Mouse (Mus musculus): ENCODE measurements around the gene Fam13a. TPM values are rescaled to one million over a fixed set of nuclear protein-coding genes. Genes with fewer than 3 reads are reported as not detected.

Fam13a gene
- total RNA-seq (2014; fragmentation: Nextera tagmentation) (not detected in 2 replicates), total RNA-seq (2017) (0.33 and 0.41 TPM in 2 replicates), polyA plus RNA-seq (2012) (not detected in 2 replicates)

DNA sequence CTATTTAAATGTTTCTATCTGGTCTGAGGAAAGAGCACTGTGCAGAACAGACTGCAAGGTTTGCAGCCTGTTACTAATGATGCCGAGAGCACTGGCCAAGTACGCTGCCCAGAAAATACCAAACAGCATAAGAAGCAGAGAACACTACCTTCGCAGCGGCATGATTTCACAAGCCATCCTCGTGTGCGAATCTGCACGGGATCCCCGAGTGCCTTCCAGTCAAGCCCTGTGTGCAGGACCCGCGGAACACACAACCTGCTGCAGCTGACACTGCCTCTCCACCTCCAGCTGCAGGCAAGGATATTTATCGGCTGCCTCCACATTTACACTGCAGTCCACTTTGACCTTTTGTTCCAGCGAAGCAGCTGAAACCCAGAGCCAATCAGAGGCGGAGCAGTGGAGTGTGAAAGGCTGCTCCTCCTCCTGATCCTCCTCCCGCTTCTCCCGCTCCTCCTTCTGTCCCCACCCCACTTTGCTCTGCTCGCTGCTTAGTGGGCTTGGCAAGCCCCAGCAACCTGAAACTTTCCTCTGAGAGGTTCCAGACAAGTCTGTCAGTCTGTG lies at the start of gene Fam13a:
Fam13a (minus strand) TSS at position 386 of the 561 bp plus-strand sequence.
- DNase-seq (ENCODE audit: low spot score) = no peak
- no peak for TF ChIP-seq GATA1 (IDR thresholded peaks at IDR 0.05; ENCODE audit: borderline replicate concordance, low read length)
- TF ChIP-seq POLR2AphosphoS5 (IDR thresholded peaks at IDR 0.05; ENCODE audit: insufficient replicate concordance, low read depth, low read length) = no peak
- TF ChIP-seq TAL1 (conservative IDR thresholded peaks at IDR 0.05; ENCODE audit: low read depth, low read length) = no peak
- TF ChIP-seq GATA2 (IDR thresholded peaks at IDR 0.05; ENCODE audit: borderline replicate concordance, low read depth, low read length) = no peak
- TF ChIP-seq CTCF (IDR thresholded peaks at IDR 0.05; ENCODE audit: low read depth, low read length) = no peak
- H3K4me3 ChIP-seq (ENCODE audit: low read depth, low read length) = no peak within 1 kb of the TSS

DNA sequence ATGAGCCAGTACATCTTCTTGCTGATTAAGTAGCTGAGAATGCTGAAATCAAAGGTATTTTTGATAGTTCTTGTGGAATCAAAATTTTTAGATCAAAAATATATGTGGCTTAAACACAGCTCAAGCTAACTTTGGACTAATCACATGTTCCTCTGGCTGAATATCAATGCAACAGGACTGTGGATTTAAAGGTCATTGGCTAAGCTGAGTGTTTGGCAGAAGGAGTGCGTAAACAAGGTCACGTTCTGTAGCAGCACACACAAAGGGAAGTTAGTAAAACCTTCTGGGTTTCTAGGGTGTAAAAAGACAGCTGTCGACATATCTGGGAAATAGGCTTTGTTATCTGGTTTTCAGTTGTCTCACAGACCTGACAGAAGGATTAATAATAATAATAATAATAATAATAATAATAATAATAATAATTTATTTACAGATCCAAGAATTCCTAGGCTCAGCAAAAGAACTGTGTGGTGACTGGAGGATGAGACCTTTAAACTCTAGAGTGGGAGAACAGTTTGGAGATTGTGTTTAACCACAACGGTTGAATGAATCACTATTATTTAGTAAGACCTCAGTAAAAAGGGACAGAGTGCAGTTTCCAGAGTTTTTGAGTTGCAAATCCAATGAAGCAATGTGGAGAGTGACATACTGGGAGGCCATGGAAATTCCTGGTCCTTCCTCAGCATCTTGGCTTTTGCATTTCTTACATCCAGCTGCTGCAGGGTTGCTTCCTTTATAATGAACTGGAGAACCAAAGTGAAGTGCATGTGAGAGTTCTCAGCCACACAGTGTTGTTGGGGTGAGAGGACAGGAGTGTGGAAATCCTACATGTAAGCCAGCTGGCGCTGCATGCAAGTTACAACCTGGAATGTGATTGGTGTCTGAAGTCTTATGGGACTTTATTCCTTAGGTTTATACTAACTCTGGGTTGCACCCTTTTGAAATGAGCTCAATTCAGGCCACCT lies 48.0 kb upstream of the Fam13a start:
- Histone ChIP-seq H3K27me3 (ENCODE audit: insufficient read depth, low read length) (no peaks in the 10 kb centered on the region), H3K4me1 (ENCODE audit: insufficient read depth, low read depth, low read length) (no peaks in the 10 kb centered on the region), H3K36me3 (replicated peaks) (no peaks in the 10 kb centered on the region), H3K4me3 (ENCODE audit: low read depth, low read length) (no peak overlapping the region), H3K9me3 (replicated peaks) (peaks cover 5% of the 10 kb centered on the region; the same call in 1 of the 2 replicates)
- ATAC-seq (ENCODE audit: extremely low read depth, insufficient number of reproducible peaks, low FRiP score, poor library complexity, severe bottlenecking) = no peak
- TF ChIP-seq POLR2AphosphoS5 (IDR thresholded peaks at IDR 0.05; ENCODE audit: insufficient replicate concordance, low read depth, low read length) = no peak
- TF ChIP-seq TAL1 (conservative IDR thresholded peaks at IDR 0.05; ENCODE audit: low read depth, low read length) = no peak
- TF ChIP-seq GATA2 (IDR thresholded peaks at IDR 0.05; ENCODE audit: borderline replicate concordance, low read depth, low read length) = no peak
- no peak for TF ChIP-seq GATA1 (IDR thresholded peaks at IDR 0.05; ENCODE audit: borderline replicate concordance, low read length)
- no peak for TF ChIP-seq CTCF (IDR thresholded peaks at IDR 0.05; ENCODE audit: low read depth, low read length)
- no peak for DNase-seq (ENCODE audit: low spot score)

More for the DNA sequence above, at the start of gene Fam13a:
- no peaks in the 10 kb centered on the region for H3K9me3 ChIP-seq (replicated peaks)
- H3K36me3 ChIP-seq (replicated peaks) = no peaks in the 10 kb centered on the region
- no peaks in the 10 kb centered on the region for H3K4me1 ChIP-seq (ENCODE audit: insufficient read depth, low read depth, low read length)
- peaks cover 5% of the 10 kb centered on the region; the same call in 1 of the 2 replicates for H3K27me3 ChIP-seq (ENCODE audit: insufficient read depth, low read length)
- no peak for ATAC-seq (ENCODE audit: extremely low read depth, insufficient number of reproducible peaks, low FRiP score, poor library complexity, severe bottlenecking)

DNA sequence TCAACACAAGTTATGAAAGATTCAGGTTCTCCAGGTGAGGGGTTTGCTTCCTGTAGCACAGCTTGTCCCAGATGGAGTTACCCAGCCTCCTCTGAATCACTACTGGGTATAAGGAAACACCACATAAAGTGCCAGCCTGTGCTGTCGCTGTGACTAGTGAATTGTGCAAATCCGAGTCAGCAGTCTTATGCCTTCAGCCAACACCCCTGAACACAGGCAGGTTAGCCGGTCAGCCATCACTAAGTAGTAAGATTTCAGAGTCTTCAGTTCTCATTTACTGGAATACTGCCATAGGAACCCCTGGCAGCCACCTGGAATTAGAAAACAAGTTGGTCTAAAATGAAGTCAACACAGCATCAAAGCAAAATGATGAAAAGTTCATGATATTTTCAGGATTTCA lies 47.3 kb upstream of the Fam13a start:
- Histone ChIP-seq H3K36me3 (replicated peaks) (no peaks in the 10 kb centered on the region), H3K9me3 (replicated peaks) (peaks cover 5% of the 10 kb centered on the region; the same call in 1 of the 2 replicates), H3K4me3 (ENCODE audit: low read depth, low read length) (no peak overlapping the region), H3K27me3 (ENCODE audit: insufficient read depth, low read length) (no peaks in the 10 kb centered on the region), H3K4me1 (ENCODE audit: insufficient read depth, low read depth, low read length) (no peaks in the 10 kb centered on the region)
- TF ChIP-seq CTCF (IDR thresholded peaks at IDR 0.05; ENCODE audit: low read depth, low read length) = no peak
- no peak for TF ChIP-seq GATA1 (IDR thresholded peaks at IDR 0.05; ENCODE audit: borderline replicate concordance, low read length)
- TF ChIP-seq GATA2 (IDR thresholded peaks at IDR 0.05; ENCODE audit: borderline replicate concordance, low read depth, low read length) = no peak
- no peak for TF ChIP-seq POLR2AphosphoS5 (IDR thresholded peaks at IDR 0.05; ENCODE audit: insufficient replicate concordance, low read depth, low read length)
- no peak for TF ChIP-seq TAL1 (conservative IDR thresholded peaks at IDR 0.05; ENCODE audit: low read depth, low read length)
- DNase-seq (ENCODE audit: low spot score) (no peak), ATAC-seq (ENCODE audit: extremely low read depth, insufficient number of reproducible peaks, low FRiP score, poor library complexity, severe bottlenecking) (no peak)

- no peaks in the 10 kb centered on the region for H3K4me1 ChIP-seq (ENCODE audit: insufficient read depth, low read depth, low read length)
- TF ChIP-seq TAL1 (conservative IDR thresholded peaks at IDR 0.05; ENCODE audit: low read depth, low read length) (no peak), CTCF (IDR thresholded peaks at IDR 0.05; ENCODE audit: low read depth, low read length) (no peak), POLR2AphosphoS5 (IDR thresholded peaks at IDR 0.05; ENCODE audit: insufficient replicate concordance, low read depth, low read length) (no peak)
- ATAC-seq (ENCODE audit: extremely low read depth, insufficient number of reproducible peaks, low FRiP score, poor library complexity, severe bottlenecking) = no peak
- no peaks in the 10 kb centered on the region for H3K36me3 ChIP-seq (replicated peaks)
- no peaks in the 10 kb centered on the region for H3K27me3 ChIP-seq (ENCODE audit: insufficient read depth, low read length)
- H3K9me3 ChIP-seq (replicated peaks) = no peaks in the 10 kb centered on the region
- H3K4me3 ChIP-seq (ENCODE audit: low read depth, low read length) = no peak overlapping the region
- DNase-seq (ENCODE audit: low spot score) = no peak
These were observed 43.8 kb upstream of the Fam13a start for GRCm38 (mm10) chr6:59068187-59068586.

DNA sequence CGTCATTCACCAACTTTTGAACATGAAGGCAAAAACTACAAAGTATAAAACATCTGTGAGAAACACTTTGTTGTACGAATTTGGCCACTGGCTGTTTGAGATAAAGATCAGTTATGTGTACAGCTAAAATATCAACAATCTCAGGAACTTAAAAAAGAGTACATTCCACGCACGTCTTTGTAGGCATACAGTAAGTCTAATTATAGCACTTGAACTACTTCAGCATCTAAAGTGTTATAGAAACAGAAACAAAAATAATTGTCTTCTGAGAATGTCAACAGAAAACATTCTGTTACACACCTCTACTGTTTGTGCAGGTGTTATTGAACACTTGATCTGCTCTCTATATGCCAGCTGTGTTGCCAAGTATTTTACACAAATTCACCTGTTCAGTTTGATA lies 40.1 kb upstream of the Fam13a start:
- Histone ChIP-seq H3K4me1 (ENCODE audit: insufficient read depth, low read depth, low read length) (no peaks in the 10 kb centered on the region), H3K4me3 (ENCODE audit: low read depth, low read length) (no peak overlapping the region), H3K36me3 (replicated peaks) (no peaks in the 10 kb centered on the region), H3K9me3 (replicated peaks) (no peaks in the 10 kb centered on the region), H3K27me3 (ENCODE audit: insufficient read depth, low read length) (no peaks in the 10 kb centered on the region)
- no peak for TF ChIP-seq GATA2 (IDR thresholded peaks at IDR 0.05; ENCODE audit: borderline replicate concordance, low read depth, low read length)
- no peak for TF ChIP-seq GATA1 (IDR thresholded peaks at IDR 0.05; ENCODE audit: borderline replicate concordance, low read length)
- no peak for TF ChIP-seq TAL1 (conservative IDR thresholded peaks at IDR 0.05; ENCODE audit: low read depth, low read length)
- TF ChIP-seq POLR2AphosphoS5 (IDR thresholded peaks at IDR 0.05; ENCODE audit: insufficient replicate concordance, low read depth, low read length) = no peak
- no peak for TF ChIP-seq CTCF (IDR thresholded peaks at IDR 0.05; ENCODE audit: low read depth, low read length)
- DNase-seq (ENCODE audit: low spot score) (no peak), ATAC-seq (ENCODE audit: extremely low read depth, insufficient number of reproducible peaks, low FRiP score, poor library complexity, severe bottlenecking) (no peak)

- Histone ChIP-seq H3K4me1 (ENCODE audit: insufficient read depth, low read depth, low read length) (no peaks in the 10 kb centered on the region), H3K27me3 (ENCODE audit: insufficient read depth, low read length) (no peaks in the 10 kb centered on the region), H3K9me3 (replicated peaks) (no peaks in the 10 kb centered on the region), H3K36me3 (replicated peaks) (no peaks in the 10 kb centered on the region), H3K4me3 (ENCODE audit: low read depth, low read length) (no peak overlapping the region)
- TF ChIP-seq TAL1 (conservative IDR thresholded peaks at IDR 0.05; ENCODE audit: low read depth, low read length) = no peak
- TF ChIP-seq POLR2AphosphoS5 (IDR thresholded peaks at IDR 0.05; ENCODE audit: insufficient replicate concordance, low read depth, low read length) = no peak
- TF ChIP-seq GATA1 (IDR thresholded peaks at IDR 0.05; ENCODE audit: borderline replicate concordance, low read length) = no peak
- TF ChIP-seq GATA2 (IDR thresholded peaks at IDR 0.05; ENCODE audit: borderline replicate concordance, low read depth, low read length) = no peak
- no peak for TF ChIP-seq CTCF (IDR thresholded peaks at IDR 0.05; ENCODE audit: low read depth, low read length)
- DNase-seq (ENCODE audit: low spot score) (no peak), ATAC-seq (ENCODE audit: extremely low read depth, insufficient number of reproducible peaks, low FRiP score, poor library complexity, severe bottlenecking) (no peak)
These were observed 28.9 kb upstream of the Fam13a start for GRCm38 (mm10) chr6:59053232-59053631.
